Mouse (Mus musculus): ENCODE measurements around the gene Hsd11b2.

- TF ChIP-seq GATA1 (IDR thresholded peaks at IDR 0.05; ENCODE audit: low read length) (no peak), TAL1 (IDR thresholded peaks at IDR 0.05; ENCODE audit: low read length) (no peak)
These were observed 34.6 kb upstream of the Hsd11b2 start for GRCm38 (mm10) chr8:105484030-105484368.

Measured in erythroblast, embryonic 14.5 days (primary cell).